Mouse (Mus musculus) gastrocnemius, adult 18-20 months (tissue): ENCODE measurements around the gene Lama2. TPM values are rescaled to one million over a fixed set of nuclear protein-coding genes. Genes with fewer than 3 reads are reported as not detected.
"Not testable (repeated sequence)": the region's sequence is repeated elsewhere in the genome, so short reads cannot be mapped to it uniquely, and the experiment has no call there.

Experiments used
- DNase-seq: peaks from one replicate; pipeline ENCODE4 v3.0.0; 2021; ENCODE audit warnings: low spot score
- total RNA-seq, 2 experiments: library from RNA; stranded (reverse); gene quantifications; 2 replicates each; pipeline ENCODE4 v1.2.3; 2021

Lama2 gene
- total RNA-seq, 2 experiments from 2014 or later: 34.9 to 43.3 TPM

DNA sequence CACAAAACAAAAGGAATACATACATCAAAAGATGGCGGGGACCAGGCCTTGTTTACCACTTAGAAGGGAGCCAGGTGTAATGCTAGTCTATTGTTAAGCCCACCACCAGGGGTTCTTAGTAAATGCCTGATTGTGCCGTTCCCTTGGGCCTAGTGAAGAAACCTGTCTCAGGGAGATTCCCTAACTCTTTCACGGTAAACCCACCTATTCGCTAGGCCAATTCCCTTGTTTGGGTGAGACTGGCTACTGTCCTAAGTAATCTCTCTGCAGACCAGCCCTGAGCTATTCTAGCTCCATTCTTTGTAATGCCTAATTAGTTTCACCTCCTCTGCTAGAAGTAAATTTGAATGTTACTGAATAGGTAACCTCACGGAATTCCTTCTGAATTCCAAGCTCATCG lies 683.5 kb downstream of the Lama2 start:
- DNase-seq: not testable (repeated sequence)
